Mouse (Mus musculus): Measurements from ENCODE around the gene Mical1. TPM values are rescaled to one million over a fixed set of nuclear protein-coding genes. Genes with fewer than 3 reads are reported as not detected.

The Mical1 gene
- total RNA-seq (2021) = 10 to 100 TPM; 75.8 to 82.1 TPM

GRCm38 (mm10) chr10:41476171-41477017 is at the start of gene Mical1:
Mical1 (plus strand) TSS chr10:41476314.
- peak; percentile 62 for DNase-seq
- intact Hi-C loops (cut with DNase I) = no loop called here

GRCm38 (mm10) chr10:41426368-41426767 is 49.7 kb upstream of the Mical1 start:
- no peak for DNase-seq
- intact Hi-C loops (cut with DNase I) = no loop called here

- DNase-seq = peak; percentile 51
- intact Hi-C loops (cut with DNase I) = no loop called here
Observed at GRCm38 (mm10) chr10:41434624-41435023, 41.5 kb upstream of the Mical1 start.

- intact Hi-C loops (cut with DNase I) = no loop called here
- no peak for DNase-seq
Observed at GRCm38 (mm10) chr10:41435141-41435540, 41.0 kb upstream of the Mical1 start.

GRCm38 (mm10) chr10:41448216-41448615 is 27.9 kb upstream of the Mical1 start:
- no peak for DNase-seq
- intact Hi-C loops (cut with DNase I) = no loop called here

- intact Hi-C loops (cut with DNase I) = no loop called here
- DNase-seq = peak; percentile 21
Observed at GRCm38 (mm10) chr10:41449684-41450083, 26.4 kb upstream of the Mical1 start.

- DNase-seq = peak; percentile 95
- intact Hi-C loops (cut with DNase I) = no loop called here
Observed at GRCm38 (mm10) chr10:41450137-41450670, 25.9 kb upstream of the Mical1 start, which contains the start of gene Zbtb24. Zbtb24 (plus strand) TSS chr10:41450383.

- DNase-seq = no peak
- intact Hi-C loops (cut with DNase I) = no loop called here
Observed at GRCm38 (mm10) chr10:41450780-41451522, 25.2 kb upstream of the Mical1 start.

- DNase-seq = no peak
- intact Hi-C loops (cut with DNase I) = no loop called here
Observed at GRCm38 (mm10) chr10:41451656-41452055, 24.5 kb upstream of the Mical1 start.

- intact Hi-C loops (cut with DNase I) = no loop called here
- no peak for DNase-seq
Observed at GRCm38 (mm10) chr10:41452791-41453190, 23.3 kb upstream of the Mical1 start.

- no peak for DNase-seq
- intact Hi-C loops (cut with DNase I) = no loop called here
Observed at GRCm38 (mm10) chr10:41459990-41460389, 16.1 kb upstream of the Mical1 start.

GRCm38 (mm10) chr10:41460501-41460900 is 15.6 kb upstream of the Mical1 start:
- DNase-seq = no peak
- intact Hi-C loops (cut with DNase I) = no loop called here

GRCm38 (mm10) chr10:41461057-41461722 is 14.9 kb upstream of the Mical1 start:
- no peak for DNase-seq
- intact Hi-C loops (cut with DNase I) = no loop called here

- intact Hi-C loops (cut with DNase I) = no loop called here
- peak; percentile 60 for DNase-seq
Observed at GRCm38 (mm10) chr10:41464401-41464955, 11.6 kb upstream of the Mical1 start.

GRCm38 (mm10) chr10:41467325-41467724 is 8.8 kb upstream of the Mical1 start:
- DNase-seq = no peak
- intact Hi-C loops (cut with DNase I) = no loop called here

- no peak for DNase-seq
- intact Hi-C loops (cut with DNase I) = no loop called here
Observed at GRCm38 (mm10) chr10:41470693-41471092, 5.4 kb upstream of the Mical1 start.

GRCm38 (mm10) chr10:41472534-41472933 is 3.6 kb upstream of the Mical1 start:
- intact Hi-C loops (cut with DNase I) = no loop called here
- no peak for DNase-seq

GRCm38 (mm10) chr10:41472962-41473481 is 3.1 kb upstream of the Mical1 start:
- intact Hi-C loops (cut with DNase I) = no loop called here
- DNase-seq = no peak

- no peak for DNase-seq
- intact Hi-C loops (cut with DNase I) = no loop called here
Observed at GRCm38 (mm10) chr10:41473782-41474468, 2.2 kb upstream of the Mical1 start.

- intact Hi-C loops (cut with DNase I) = no loop called here
- no peak for DNase-seq
Observed at GRCm38 (mm10) chr10:41474981-41475391, 1.1 kb upstream of the Mical1 start.
